Mouse (Mus musculus) forebrain, embryonic 12.5 days (tissue): Measurements from ENCODE around the gene 4930432K21Rik. TPM values are rescaled to one million over a fixed set of nuclear protein-coding genes. Genes with fewer than 3 reads are reported as not detected.

Experiments
- ATAC-seq: fragments of 200-750 bp; cut with Nextera tagmentation; 2 replicates; pipeline ENCODE4 v1.8.0; 2017; ENCODE audit warnings: moderate TSS enrichment; ENCODE audit not compliant: low FRiP score
- H3K27ac ChIP-seq: fragments of 300-500 bp; sonication (generic); 2 replicates; pipeline ENCODE4 v1.5.1; 2016; ENCODE audit warnings: mild to moderate bottlenecking
- H3K27me3 ChIP-seq: fragments of 300-500 bp; sonication (generic); 2 replicates; pipeline ENCODE4 v1.6.1; 2016; ENCODE audit warnings: mild to moderate bottlenecking
- H3K36me3 ChIP-seq: fragments of 300-500 bp; sonication (generic); replicated peaks from 2 replicates; pipeline ENCODE4 v1.6.1; 2016; ENCODE audit warnings: mild to moderate bottlenecking
- H3K4me1 ChIP-seq: fragments of 300-500 bp; sonication (generic); 2 replicates; pipeline ENCODE4 v1.6.1; 2016
- H3K4me2 ChIP-seq: fragments of 300-500 bp; sonication (generic); 2 replicates; pipeline ENCODE4 v1.6.1; 2016; ENCODE audit warnings: mild to moderate bottlenecking, moderate library complexity
- H3K4me3 ChIP-seq: fragments of 300-500 bp; sonication (generic); replicated peaks from 2 replicates; pipeline ENCODE4 v1.5.1; 2016; ENCODE audit warnings: mild to moderate bottlenecking
- H3K9ac ChIP-seq: fragments of 300-500 bp; sonication (generic); 2 replicates; pipeline ENCODE4 v1.6.1; 2016; ENCODE audit warnings: mild to moderate bottlenecking
- H3K9me3 ChIP-seq: fragments of 300-500 bp; sonication (generic); 2 replicates; pipeline ENCODE4 v1.6.1; 2016
- WGBS: fragments of 180-500 bp; shearing (Covaris S2); methylation state at CpG from one replicate; pipeline ENCODE4 v1.1.7; 2016; 5-methylcytosine and 5-hydroxymethylcytosine counted together
- polyA plus RNA-seq: library from polyadenylated mRNA; unstranded; fragments of >200 nt; fragmentation: Nextera tagmentation; extraction: Ambion mirVana; gene quantifications from 2 replicates; pipeline ENCODE4 v1.2.1, GENCODE M21; 2016

The 4930432K21Rik gene
- polyA plus RNA-seq, 1 experiment from 2014 or later: 2.3 TPM

DNA sequence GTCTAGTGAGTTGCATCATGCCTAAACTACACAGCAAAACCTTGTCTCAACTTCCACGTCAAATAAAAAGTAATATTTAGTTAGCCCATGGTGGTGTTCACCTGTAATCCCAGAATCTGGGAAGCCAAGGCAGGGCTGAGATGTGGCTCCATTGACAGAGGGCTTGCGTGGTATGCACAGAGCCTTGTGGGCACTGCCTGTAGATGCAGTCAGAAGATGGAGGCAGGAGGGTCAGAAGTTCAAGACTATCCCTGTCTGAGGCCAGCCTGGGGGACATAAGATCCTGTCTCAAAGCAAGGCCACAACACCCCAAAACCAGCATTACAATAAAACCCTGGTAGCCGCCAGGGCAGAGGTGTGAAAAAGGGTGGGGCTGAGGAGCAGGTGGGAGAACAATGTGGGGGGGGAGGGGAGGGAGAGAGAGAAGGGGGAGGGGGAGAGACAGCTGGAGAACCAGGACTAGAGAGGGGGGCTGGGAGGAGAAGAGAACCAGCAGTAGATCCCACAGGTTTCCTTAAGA lies 46.5 kb downstream of the 4930432K21Rik start:
- no peak overlapping the region for H3K4me3 ChIP-seq
- no peak for ATAC-seq
- no peaks in the 10 kb centered on the region for H3K36me3 ChIP-seq
- WGBS: 73% methylated on average over 3 of the region's 3 CpGs
- H3K9me3 ChIP-seq: no peaks in the 10 kb centered on the region
- H3K27me3 ChIP-seq: peaks cover 8% of the 10 kb centered on the region; the same call in 1 of the 2 replicates
- no peak overlapping the region for H3K9ac ChIP-seq
- H3K27ac ChIP-seq: no peak overlapping the region
- H3K4me1 ChIP-seq: peaks cover 38% of the 10 kb centered on the region
- no peak overlapping the region for H3K4me2 ChIP-seq

DNA sequence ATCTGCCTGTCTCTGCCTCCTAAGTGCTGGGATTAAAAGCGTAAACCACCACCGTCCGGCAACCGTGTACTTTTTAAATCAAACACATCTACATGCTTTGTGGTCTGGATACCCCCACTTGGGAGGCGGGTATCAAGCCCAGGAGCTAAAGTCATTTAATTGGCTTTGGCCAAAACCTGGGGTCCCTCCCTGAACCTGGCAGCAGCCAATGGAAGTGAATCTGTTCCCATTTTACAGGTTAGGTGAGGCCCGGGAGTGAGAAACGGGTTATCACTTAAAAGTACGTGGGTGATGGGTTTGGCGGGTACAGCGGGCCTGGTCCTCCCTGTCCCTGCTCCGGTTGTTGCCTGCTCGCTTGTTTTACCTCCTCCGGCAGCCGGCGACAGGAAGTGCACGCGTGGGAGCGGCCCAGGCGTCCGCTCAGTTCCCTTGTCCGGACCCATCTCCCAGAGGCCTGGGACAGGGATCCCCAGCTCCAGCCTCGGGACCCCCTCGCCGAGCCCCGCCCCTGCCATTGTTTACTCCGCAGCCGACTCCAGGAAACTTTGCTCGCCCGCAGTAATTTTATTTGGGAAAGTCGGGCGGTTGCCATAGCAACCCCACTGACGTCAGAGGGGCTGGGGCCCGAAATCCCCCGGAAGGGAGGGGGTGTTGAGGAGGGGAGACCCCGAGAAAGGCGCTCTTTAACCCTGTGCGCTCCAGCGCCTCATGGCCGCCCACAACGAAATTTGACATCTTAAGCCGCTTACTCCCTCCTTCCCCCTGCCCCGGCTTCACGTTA lies 49.5 kb downstream of the 4930432K21Rik start:
- Histone ChIP-seq H3K4me3 (peak overlapping the region; percentile 49), H3K4me2 (peak overlapping the region; percentile 62), H3K9ac (peak overlapping the region; percentile 43), H3K27me3 (peaks cover 25% of the 10 kb centered on the region; the same call in 1 of the 2 replicates), H3K4me1 (peaks cover 53% of the 10 kb centered on the region), H3K36me3 (no peaks in the 10 kb centered on the region), H3K9me3 (no peaks in the 10 kb centered on the region), H3K27ac (peak overlapping the region; percentile 93)
- 3% methylated on average over 43 of the region's 43 CpGs for WGBS
- peak; percentile 39 for ATAC-seq

DNA sequence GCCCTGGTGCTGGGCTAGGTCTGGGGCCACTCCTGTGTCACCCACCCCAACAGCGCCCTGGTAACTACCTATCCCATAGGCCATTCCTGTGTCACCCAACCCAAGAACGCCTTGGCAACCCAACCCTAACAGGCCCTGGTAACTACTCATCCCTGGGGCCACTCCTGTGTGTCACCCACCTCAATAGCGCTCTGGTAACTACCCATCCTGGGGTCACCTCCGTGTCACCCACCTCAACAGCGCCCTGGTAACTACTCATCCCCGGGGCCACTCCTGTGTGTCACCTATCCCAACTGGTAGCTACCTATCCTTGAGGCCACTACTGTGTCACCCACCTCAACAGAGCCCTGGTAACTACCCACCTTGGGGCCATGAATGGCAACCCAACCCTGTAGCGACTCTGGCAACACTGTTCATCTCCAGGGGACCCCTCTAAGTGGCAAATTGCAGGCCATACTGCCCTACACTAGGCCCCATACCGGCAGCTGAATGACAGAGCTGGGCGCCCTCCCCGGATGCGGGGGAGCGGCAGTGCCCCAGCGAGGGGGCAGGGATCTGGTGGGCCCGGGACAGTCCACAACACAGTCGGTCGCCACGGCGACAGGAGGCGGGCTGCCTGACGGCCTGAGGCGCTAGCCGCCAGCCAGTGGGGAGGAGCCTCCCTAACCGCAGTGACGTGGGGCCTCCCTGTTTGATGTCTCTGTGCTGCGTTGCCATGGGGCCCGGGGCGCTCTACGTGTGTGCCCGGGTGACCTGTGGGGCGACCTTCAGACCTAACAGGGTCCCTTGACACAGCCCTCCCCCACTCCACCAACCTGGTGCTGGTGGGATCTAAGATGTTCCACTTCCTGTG lies 50.3 kb downstream of the 4930432K21Rik start:
- ATAC-seq: peak; percentile 82
- peak overlapping the region; percentile 62 for H3K4me2 ChIP-seq
- peak overlapping the region; percentile 93 for H3K27ac ChIP-seq
- no peaks in the 10 kb centered on the region for H3K9me3 ChIP-seq
- peak overlapping the region; percentile 43 for H3K9ac ChIP-seq
- H3K27me3 ChIP-seq: peaks cover 26% of the 10 kb centered on the region; the same call in 1 of the 2 replicates
- peak overlapping the region; percentile 49 for H3K4me3 ChIP-seq
- no peaks in the 10 kb centered on the region for H3K36me3 ChIP-seq
- WGBS: 3% methylated on average over 30 of the region's 30 CpGs
- H3K4me1 ChIP-seq: peaks cover 54% of the 10 kb centered on the region

DNA sequence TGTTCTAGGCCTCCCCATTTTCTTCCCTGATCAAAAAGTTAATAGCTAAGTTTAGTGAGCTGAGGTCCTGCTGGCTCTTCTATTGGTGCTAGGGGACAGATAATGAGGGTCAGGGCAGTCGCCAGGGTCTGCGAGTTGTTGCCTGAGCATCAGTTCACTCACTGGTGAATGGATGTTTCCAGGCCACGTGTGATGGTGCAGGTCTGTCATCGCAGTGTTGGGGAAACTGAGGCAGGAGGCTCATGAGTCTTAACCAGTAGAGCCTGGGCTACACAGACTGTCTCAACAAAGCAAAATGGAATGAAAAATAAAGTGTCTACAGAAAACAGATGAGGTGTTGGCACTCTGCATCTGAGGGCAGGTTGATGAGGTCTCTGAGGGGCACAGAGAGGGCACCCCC lies 51.0 kb downstream of the 4930432K21Rik start:
- no peak overlapping the region for H3K4me3 ChIP-seq
- peaks cover 62% of the 10 kb centered on the region for H3K4me1 ChIP-seq
- H3K36me3 ChIP-seq: no peaks in the 10 kb centered on the region
- H3K27me3 ChIP-seq: peaks cover 22% of the 10 kb centered on the region; the same call in 1 of the 2 replicates
- H3K27ac ChIP-seq: peak overlapping the region; percentile 93
- peak overlapping the region; percentile 62 for H3K4me2 ChIP-seq
- H3K9me3 ChIP-seq: no peaks in the 10 kb centered on the region
- ATAC-seq: no peak
- WGBS: 18% methylated on average over 4 of the region's 4 CpGs
- H3K9ac ChIP-seq: no peak overlapping the region

DNA sequence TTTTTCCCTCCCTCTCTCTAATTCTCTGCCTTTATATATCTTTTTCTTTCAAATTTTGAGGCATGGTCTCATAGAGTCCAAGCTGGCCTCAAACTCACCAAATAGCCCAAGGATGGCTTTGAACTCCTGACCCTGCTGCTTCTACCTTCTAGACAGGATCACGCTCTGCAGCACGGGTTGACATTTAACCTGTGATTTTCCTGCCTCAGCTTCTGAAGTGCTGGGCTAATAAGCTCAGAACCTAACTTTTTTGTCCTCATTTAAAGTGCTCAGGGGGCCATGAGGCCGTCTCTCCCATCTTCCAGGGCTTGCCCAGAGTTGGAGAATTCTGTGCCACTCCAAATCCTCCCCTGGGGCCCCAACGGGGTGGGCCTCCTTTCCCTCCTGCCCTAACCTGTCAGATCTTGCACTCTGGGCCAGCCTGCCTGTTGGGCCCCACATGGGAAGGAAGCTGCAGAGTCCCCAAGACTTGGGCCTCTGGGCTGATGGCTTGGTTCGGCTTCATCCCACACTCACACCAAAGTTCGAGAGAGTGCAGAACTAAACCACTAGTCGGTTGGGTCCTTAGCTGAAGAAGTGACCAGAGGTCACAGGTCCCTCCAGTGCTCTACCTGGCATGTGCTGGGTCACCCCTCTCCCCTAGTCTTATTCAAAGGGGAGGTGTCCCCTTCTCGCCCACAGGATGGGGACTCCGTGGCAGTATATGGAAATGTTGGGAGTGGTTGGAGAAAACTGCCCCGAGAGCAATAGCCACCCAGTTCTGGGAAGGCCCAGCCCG lies 51.7 kb downstream of the 4930432K21Rik start:
- Histone ChIP-seq H3K4me3 (0 out of 2 replicates have a peak overlapping the region, but pooled peaks have one; percentile 49), H3K9me3 (no peaks in the 10 kb centered on the region), H3K9ac (no peak overlapping the region), H3K4me1 (peaks cover 65% of the 10 kb centered on the region), H3K27ac (peak overlapping the region; percentile 93), H3K27me3 (peaks cover 22% of the 10 kb centered on the region; the same call in 1 of the 2 replicates), H3K4me2 (peak overlapping the region; percentile 87), H3K36me3 (no peaks in the 10 kb centered on the region)
- WGBS: 47% methylated on average over 11 of the region's 11 CpGs
- no peak for ATAC-seq

DNA sequence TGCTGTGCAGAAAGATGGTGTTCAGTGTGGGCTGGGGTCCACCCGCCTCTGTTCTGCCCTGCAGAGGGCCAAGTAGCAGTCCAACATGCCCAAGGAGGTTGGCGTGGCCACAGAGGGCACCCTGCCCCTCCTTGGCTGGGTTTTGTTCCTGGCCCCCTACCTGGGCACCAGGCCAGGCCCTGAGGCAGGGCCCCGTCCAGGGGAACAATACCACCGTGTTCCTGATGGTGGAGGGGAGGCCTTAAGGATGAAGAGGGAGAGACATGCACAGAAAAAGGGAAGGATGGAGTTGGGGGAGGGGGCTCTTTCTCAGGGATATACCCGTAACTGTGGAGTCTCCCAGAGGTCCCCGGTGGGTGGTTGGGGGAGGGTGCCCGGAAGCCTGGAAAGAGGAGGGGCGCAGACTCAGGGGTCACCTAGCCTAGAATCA lies 52.3 kb downstream of the 4930432K21Rik start:
- peak overlapping the region; percentile 93 for H3K27ac ChIP-seq
- H3K9ac ChIP-seq: peak overlapping the region; percentile 66
- H3K9me3 ChIP-seq: no peaks in the 10 kb centered on the region
- H3K36me3 ChIP-seq: no peaks in the 10 kb centered on the region
- H3K27me3 ChIP-seq: peaks cover 22% of the 10 kb centered on the region; the same call in 1 of the 2 replicates
- peaks cover 65% of the 10 kb centered on the region for H3K4me1 ChIP-seq
- 25% methylated on average over 8 of the region's 8 CpGs for WGBS
- H3K4me2 ChIP-seq: peak overlapping the region; percentile 87
- peak overlapping the region; percentile 49 for H3K4me3 ChIP-seq
- no peak for ATAC-seq

DNA sequence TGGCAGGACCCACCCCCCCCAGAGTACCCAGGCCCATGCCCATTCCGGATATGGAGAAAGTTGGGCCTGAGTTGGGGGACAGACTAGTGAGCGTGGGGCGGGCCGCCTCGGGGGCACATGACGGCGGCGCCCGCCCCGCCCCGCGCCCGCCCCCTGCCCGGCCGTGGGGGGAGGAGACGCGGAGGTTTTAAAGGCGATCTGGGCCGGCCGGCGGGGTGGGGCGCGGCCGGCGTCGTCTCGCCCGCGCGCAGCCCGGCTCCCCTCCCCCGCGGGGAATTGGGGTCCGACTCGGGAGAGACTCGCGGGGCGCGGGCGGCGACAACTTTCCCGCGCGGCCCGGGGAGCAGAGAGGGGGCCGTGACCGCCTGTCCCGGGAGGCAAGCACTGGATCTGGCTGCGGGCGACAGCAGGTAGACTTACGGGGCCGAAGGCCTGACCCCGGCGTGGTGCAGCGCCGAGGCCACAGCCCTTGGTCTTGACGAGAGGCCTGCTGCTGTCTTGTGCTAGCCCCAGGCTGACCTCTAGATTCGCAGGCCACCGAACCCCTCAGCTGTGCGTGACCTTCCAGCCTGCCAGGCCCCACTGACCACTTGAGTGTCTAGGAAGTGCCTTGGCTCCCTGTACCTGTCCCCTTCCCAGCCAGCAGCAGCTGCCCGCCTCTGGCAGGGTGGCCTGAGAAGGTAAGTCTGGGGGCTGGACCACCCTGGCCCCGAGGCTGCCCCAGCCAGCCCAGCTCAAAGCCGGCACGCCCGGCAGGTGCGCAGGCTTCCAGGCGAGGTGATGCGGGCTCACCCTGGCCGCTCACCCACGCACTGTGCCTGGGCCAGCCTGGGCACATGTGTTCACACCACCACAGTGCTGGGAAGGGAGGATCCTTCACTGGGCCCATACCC lies 53.1 kb downstream of the 4930432K21Rik start:
- Histone ChIP-seq H3K27me3 (peaks cover 22% of the 10 kb centered on the region; the same call in 1 of the 2 replicates), H3K4me3 (peak overlapping the region; percentile 49), H3K9ac (peak overlapping the region; percentile 66), H3K4me2 (peak overlapping the region; percentile 87), H3K27ac (peak overlapping the region; percentile 93), H3K9me3 (no peaks in the 10 kb centered on the region), H3K36me3 (no peaks in the 10 kb centered on the region), H3K4me1 (peaks cover 65% of the 10 kb centered on the region)
- ATAC-seq: 0 out of 2 replicates have a peak, but pooled peaks have one; percentile 7
- WGBS: 7% methylated on average over 54 of the region's 70 CpGs

DNA sequence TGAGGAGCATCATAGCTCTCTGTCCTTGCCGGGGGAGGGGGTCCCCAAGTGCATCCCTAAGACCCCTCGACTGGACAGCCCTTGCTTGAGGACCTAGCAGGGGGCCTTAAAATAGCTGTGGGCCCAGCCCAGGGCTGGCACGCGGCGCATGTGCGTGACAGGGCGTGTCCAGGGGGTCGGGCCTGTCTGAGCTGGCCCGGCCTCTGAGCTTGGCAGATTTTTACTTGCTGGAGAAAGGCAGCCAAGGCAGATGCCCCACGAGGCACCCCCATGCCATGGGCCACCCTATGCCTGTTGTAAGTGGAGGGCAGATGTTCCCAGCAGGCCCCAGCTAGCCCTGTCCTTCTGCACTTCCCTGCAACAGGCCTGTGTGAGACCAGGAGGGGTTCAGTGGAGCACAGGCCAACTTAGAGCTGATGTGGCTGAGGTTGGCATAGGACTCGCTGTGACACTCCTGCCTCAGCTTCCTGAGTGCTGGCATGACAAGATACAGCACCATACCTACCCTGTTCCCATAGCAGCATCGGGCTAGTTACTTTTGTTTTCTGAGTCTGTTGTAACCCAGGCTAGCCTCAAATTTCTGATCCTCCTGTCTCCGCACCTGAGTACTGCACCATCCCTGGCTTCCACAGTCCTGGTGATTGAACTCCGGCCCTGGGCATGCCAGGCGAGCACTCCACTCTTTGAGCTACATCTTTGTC lies 53.9 kb downstream of the 4930432K21Rik start:
- 65% methylated on average over 15 of the region's 15 CpGs for WGBS
- Histone ChIP-seq H3K27ac (peak overlapping the region; percentile 93), H3K4me2 (peak overlapping the region; percentile 87), H3K4me3 (peak overlapping the region; percentile 49), H3K4me1 (peaks cover 65% of the 10 kb centered on the region), H3K9me3 (no peaks in the 10 kb centered on the region), H3K36me3 (no peaks in the 10 kb centered on the region), H3K9ac (peak overlapping the region; percentile 66), H3K27me3 (peaks cover 22% of the 10 kb centered on the region; the same call in 1 of the 2 replicates)
- no peak for ATAC-seq

DNA sequence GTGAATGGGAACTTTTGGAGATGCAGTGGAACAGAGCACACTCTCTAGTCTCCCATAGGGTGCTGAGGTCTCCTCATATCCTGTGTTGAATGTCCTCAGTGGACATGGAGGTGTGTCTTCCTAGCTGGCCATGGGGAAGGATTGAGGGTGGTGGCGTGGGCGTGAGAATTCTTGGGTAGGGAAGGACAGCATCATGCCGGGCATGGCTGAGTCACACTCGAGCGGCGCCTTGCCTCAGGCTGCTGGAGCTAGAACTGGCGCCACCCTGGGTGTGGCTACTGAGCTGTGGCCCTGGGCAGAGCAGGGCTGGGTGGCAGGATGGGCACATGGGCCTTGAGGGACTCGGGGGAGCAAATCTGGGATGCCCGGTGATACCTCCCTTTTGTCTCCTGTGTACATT lies 54.6 kb downstream of the 4930432K21Rik start:
- H3K4me3 ChIP-seq: no peak overlapping the region

More for the DNA sequence above, 54.6 kb downstream of the 4930432K21Rik start:
- Histone ChIP-seq H3K4me1 (peaks cover 60% of the 10 kb centered on the region), H3K27ac (no peak overlapping the region), H3K36me3 (no peaks in the 10 kb centered on the region), H3K27me3 (peaks cover 22% of the 10 kb centered on the region; the same call in 1 of the 2 replicates), H3K9ac (no peak overlapping the region), H3K4me2 (peak overlapping the region; percentile 63), H3K9me3 (no peaks in the 10 kb centered on the region)
- no peak for ATAC-seq
- WGBS: 84% methylated on average over 9 of the region's 9 CpGs
